Mouse (Mus musculus) G1E (cell line): ENCODE results near the gene Sema4a. TPM values are rescaled to one million over a fixed set of nuclear protein-coding genes. Genes with fewer than 3 reads are reported as not detected.

Experiments used
- ATAC-seq: 2 replicates; pipeline ENCODE4 v1.8.0; 2016; ENCODE audit warnings: mild to moderate bottlenecking; ENCODE audit not compliant: insufficient number of reproducible peaks, poor library complexity, low FRiP score, severe bottlenecking; ENCODE audit errors: extremely low read depth
- DNase-seq: peaks from one replicate; pipeline ENCODE4 v3.0.0; 2012; ENCODE audit warnings: low spot score
- H3K27me3 ChIP-seq: 2 replicates; pipeline ENCODE4 v1.6.1; 2012; ENCODE audit warnings: mild to moderate bottlenecking, low read length, inconsistent platforms; ENCODE audit not compliant: insufficient read depth
- H3K36me3 ChIP-seq: replicated peaks from 2 replicates; pipeline ENCODE3; 2012; ENCODE audit warnings: mild to moderate bottlenecking, inconsistent platforms
- H3K4me1 ChIP-seq: 2 replicates; pipeline ENCODE4 v1.6.1; 2012; ENCODE audit warnings: low read depth, low read length, inconsistent platforms, mixed read lengths; ENCODE audit not compliant: insufficient read depth
- H3K4me3 ChIP-seq: 2 replicates; pipeline ENCODE4 v1.5.1; 2012; ENCODE audit warnings: low read depth, mild to moderate bottlenecking, inconsistent platforms, low read length, moderate library complexity, mixed read lengths
- H3K9me3 ChIP-seq: replicated peaks from 2 replicates; pipeline ENCODE4 v1.6.1; 2012; ENCODE audit warnings: inconsistent platforms
- CTCF ChIP-seq: IDR thresholded peaks from 2 replicates; pipeline ENCODE4 v1.5.1; 2012; ENCODE audit warnings: low read depth, low read length, inconsistent platforms, mixed read lengths
- GATA1 ChIP-seq: IDR thresholded peaks from 2 replicates; pipeline ENCODE4 v1.6.1; 2012; ENCODE audit warnings: borderline replicate concordance, low read length, inconsistent platforms, mixed read lengths
- GATA2 ChIP-seq: IDR thresholded peaks from 2 replicates; pipeline ENCODE4 v1.6.1; 2012; ENCODE audit warnings: low read depth, low read length, inconsistent platforms, borderline replicate concordance
- POLR2AphosphoS5 ChIP-seq: IDR thresholded peaks from 2 replicates; pipeline ENCODE4 v1.6.1; 2012; ENCODE audit warnings: low read depth, low read length, inconsistent platforms; ENCODE audit not compliant: insufficient replicate concordance
- TAL1 ChIP-seq: conservative IDR thresholded peaks from 2 replicates; pipeline ENCODE4 v1.6.1; 2012; ENCODE audit warnings: low read depth, low read length, inconsistent platforms, mixed read lengths
- polyA plus RNA-seq: library from polyadenylated mRNA; stranded (reverse); fragments of >175 nt; gene quantifications from 2 replicates; pipeline ENCODE4 v1.2.3, GENCODE M21; 2012
- total RNA-seq, 2 experiments: library from RNA; stranded (forward) in 1 of 2; stranded (reverse) in 1 of 2; fragments of 200-1000 nt in 1 of 2; fragments of >200 nt in 1 of 2; fragmentation: Nextera tagmentation in 1 of 2; gene quantifications; 2 replicates each; pipeline ENCODE4 v1.2.3; 2014 to 2017

Sema4a gene
- total and polyA plus RNA-seq, 3 experiments = 0.66 to 1.3 (median 1.1) TPM

- no peak for ATAC-seq
These were observed 7.6 kb downstream of the Sema4a start for GRCm38 (mm10) chr3:88453369-88453768.

DNA sequence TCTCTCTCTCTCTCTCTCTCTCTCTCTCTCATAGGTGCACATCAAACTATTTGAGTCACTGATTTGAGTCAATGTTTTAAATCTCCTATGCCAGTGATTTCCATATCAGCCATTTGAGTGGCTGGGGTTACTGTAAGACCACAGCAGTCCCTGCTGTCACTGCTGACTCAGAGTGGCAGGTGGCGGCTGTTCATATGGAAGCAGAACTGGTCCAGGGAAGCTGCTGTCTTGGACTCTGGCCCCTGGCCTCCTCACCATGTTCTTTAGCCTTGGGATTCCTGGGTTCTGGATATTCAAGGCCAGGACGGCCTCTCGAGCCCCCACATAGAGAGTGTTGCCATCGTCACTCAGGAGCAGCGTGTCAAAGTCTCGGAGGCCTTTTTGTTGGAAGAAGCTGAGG, 8.3 kb downstream of the Sema4a start:
- no peak for ATAC-seq
- peaks cover 4% of the 10 kb centered on the region for H3K36me3 ChIP-seq
- peaks cover 55% of the 10 kb centered on the region for H3K4me1 ChIP-seq
- TF ChIP-seq CTCF (no peak), GATA2 (no peak), TAL1 (no peak), POLR2AphosphoS5 (no peak), GATA1 (no peak)
- H3K9me3 ChIP-seq = no peaks in the 10 kb centered on the region
- DNase-seq = no peak
- no peak overlapping the region for H3K4me3 ChIP-seq
- H3K27me3 ChIP-seq = peaks cover 86% of the 10 kb centered on the region

More at GRCm38 (mm10) chr3:88453369-88453768, 7.6 kb downstream of the Sema4a start:
- no peak for TF ChIP-seq GATA2
- TF ChIP-seq POLR2AphosphoS5 = no peak
- TF ChIP-seq CTCF = no peak
- no peak for TF ChIP-seq TAL1
- no peak for TF ChIP-seq GATA1
- H3K9me3 ChIP-seq = no peaks in the 10 kb centered on the region
- no peak for DNase-seq
- H3K4me3 ChIP-seq = no peak overlapping the region
- peaks cover 50% of the 10 kb centered on the region for H3K4me1 ChIP-seq
- peaks cover 2% of the 10 kb centered on the region for H3K36me3 ChIP-seq
- peaks cover 84% of the 10 kb centered on the region for H3K27me3 ChIP-seq

GRCm38 (mm10) chr3:88452246-88452645, 8.7 kb downstream of the Sema4a start:
- no peak for ATAC-seq
- peaks cover 88% of the 10 kb centered on the region for H3K27me3 ChIP-seq
- TF ChIP-seq GATA2 = no peak
- no peak for TF ChIP-seq TAL1
- no peaks in the 10 kb centered on the region for H3K9me3 ChIP-seq
- no peak for DNase-seq
- peaks cover 4% of the 10 kb centered on the region for H3K36me3 ChIP-seq
- H3K4me3 ChIP-seq = no peak overlapping the region
- peaks cover 55% of the 10 kb centered on the region for H3K4me1 ChIP-seq

DNA sequence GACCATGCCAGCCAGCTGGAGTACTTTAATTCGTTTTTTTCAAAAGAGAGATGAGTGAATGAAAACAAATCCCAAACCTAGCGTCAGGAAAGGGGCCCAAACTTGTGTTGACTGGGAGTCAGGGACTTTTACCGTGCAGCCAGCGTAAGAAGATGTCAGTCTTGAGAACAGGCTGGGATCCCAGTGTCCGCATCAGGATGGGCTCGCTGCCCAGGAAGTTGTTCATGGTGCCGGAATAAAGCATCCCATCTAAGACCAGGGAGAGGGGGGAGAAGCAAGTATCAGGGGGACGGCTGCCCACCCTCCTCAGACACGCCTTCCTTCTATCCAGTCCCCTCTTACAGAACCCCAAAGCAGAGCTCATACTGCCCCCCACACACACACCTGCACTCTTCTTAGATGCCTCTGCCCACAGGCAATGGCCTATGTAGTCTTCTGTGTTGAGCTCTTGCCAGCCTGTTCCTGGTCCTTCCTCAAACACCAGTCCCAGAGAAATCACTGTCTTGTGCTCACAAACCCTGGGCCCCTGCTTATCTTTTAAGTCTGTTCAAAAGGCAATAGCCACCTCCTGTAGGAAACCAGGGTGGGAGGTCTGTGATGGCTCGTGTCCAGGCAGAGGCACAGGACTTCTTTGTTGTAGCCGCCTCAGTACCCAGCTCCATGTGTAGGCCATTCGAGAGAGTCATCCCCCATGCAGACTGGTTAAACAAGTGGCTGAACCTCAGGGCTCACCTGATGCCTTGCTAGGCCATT, 10.4 kb downstream of the Sema4a start:
- DNase-seq = no peak
- peaks cover 4% of the 10 kb centered on the region for H3K36me3 ChIP-seq
- no peak for ATAC-seq
- peaks cover 85% of the 10 kb centered on the region for H3K27me3 ChIP-seq
- no peak for TF ChIP-seq TAL1
- TF ChIP-seq CTCF = no peak
- no peak for TF ChIP-seq GATA2
- TF ChIP-seq POLR2AphosphoS5 = no peak
- TF ChIP-seq GATA1 = no peak
- H3K4me3 ChIP-seq = no peak overlapping the region
- no peaks in the 10 kb centered on the region for H3K9me3 ChIP-seq
- peaks cover 53% of the 10 kb centered on the region for H3K4me1 ChIP-seq

DNA sequence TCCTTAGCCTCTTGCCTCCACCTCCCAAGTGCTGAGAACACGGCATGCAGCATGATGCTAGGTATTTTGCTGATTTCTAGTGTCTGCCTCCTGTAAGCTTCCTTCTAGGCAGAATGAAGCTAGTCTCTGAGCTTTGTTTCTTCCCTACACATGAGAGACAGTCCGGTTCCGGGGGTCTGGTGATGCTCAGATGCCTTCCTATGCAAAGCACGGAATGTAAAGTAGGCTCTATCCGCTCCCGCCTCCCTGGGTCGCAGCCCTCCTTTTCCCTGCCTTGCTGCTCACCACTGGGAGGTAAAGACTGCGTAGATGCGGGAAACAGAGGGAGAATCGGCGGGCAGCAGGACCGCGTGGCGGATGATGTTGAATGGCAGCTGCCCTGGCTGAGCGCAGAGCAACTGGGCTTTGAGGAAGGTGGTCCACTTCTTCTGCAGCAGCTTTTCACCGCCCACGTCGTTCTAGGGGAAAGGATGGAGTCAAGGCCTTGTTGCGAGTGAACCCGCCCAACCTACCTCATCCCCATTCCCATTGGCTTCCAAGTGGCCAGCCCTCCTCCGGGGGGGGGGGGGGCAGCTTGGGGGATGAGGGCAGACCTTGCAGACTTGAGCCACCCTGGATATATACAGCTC, 11.5 kb downstream of the Sema4a start:
- peaks cover 42% of the 10 kb centered on the region for H3K4me1 ChIP-seq
- TF ChIP-seq TAL1 (no peak), POLR2AphosphoS5 (no peak), CTCF (no peak), GATA2 (no peak), GATA1 (no peak)
- DNase-seq (no peak), ATAC-seq (no peak)
- H3K27me3 ChIP-seq = peaks cover 76% of the 10 kb centered on the region
- peaks cover 4% of the 10 kb centered on the region for H3K36me3 ChIP-seq
- H3K4me3 ChIP-seq = no peak overlapping the region
- no peaks in the 10 kb centered on the region for H3K9me3 ChIP-seq

DNA sequence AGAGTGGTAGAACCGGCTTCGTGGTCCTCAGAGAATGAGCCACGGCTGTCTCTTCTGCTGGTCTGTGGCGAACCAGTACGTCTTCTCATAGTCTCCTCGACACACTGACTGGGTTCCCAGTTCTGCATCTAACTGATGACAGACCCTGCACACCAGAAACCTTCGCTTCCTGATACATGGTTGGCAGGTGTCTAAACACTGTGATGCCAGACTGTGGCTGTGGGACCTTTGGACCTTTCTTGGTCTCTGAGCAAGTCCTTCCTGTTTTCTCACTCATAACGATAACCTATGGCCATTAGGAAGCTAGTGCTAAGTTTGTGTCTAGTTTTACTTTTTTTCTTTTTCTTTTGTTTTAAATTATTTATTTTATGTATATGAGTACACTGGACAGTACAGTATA, 12.5 kb downstream of the Sema4a start:
- Histone ChIP-seq H3K4me1 (peaks cover 35% of the 10 kb centered on the region), H3K9me3 (no peaks in the 10 kb centered on the region), H3K4me3 (no peak overlapping the region), H3K27me3 (peaks cover 70% of the 10 kb centered on the region), H3K36me3 (peaks cover 4% of the 10 kb centered on the region)
- ATAC-seq (no peak), DNase-seq (no peak)
- TF ChIP-seq GATA2 = no peak
- TF ChIP-seq CTCF = no peak
- TF ChIP-seq TAL1 = no peak
- no peak for TF ChIP-seq GATA1
- no peak for TF ChIP-seq POLR2AphosphoS5

DNA sequence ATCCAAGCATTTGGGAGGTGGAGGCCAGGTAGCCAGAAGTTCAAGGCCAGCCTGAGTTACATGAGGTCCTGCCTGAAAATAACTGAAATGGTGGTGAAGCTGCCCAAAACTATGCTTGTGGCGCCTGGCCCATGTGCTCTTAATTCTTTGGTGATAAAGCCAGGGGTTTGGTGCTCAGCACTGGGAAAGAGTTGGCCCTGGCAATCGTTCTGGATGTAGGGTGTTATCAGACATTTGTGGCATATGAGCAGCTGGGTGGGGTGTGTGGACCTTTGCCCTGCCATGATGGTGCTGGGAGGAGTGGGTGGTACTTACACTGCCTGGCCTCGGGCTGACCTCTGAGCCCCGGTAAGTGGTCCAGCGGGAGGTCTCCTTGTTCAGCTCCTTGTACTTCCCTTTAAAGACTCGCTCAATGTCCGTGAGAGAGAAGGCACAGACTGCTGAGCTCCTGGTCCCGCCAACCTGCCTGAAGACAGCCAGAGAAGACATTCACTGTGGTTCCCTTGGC, 13.3 kb downstream of the Sema4a start:
- no peak for TF ChIP-seq CTCF
- TF ChIP-seq POLR2AphosphoS5 = no peak
- TF ChIP-seq GATA2 = no peak
- TF ChIP-seq GATA1 = no peak
- no peak for TF ChIP-seq TAL1
- DNase-seq (no peak), ATAC-seq (no peak)
- Histone ChIP-seq H3K4me3 (no peak overlapping the region), H3K36me3 (peaks cover 4% of the 10 kb centered on the region), H3K9me3 (no peaks in the 10 kb centered on the region), H3K4me1 (peaks cover 34% of the 10 kb centered on the region), H3K27me3 (peaks cover 65% of the 10 kb centered on the region)
